Mouse (Mus musculus) intestine, embryonic 16.5 days (tissue): Measurements from ENCODE around the gene Pdcd6ip. TPM values are rescaled to one million over a fixed set of nuclear protein-coding genes. Genes with fewer than 3 reads are reported as not detected.
"Not testable (repeated sequence)": the region's sequence is repeated elsewhere in the genome, so short reads cannot be mapped to it uniquely, and the experiment has no call there.

Experiments used
- ATAC-seq: fragments of 200-750 bp; cut with Nextera tagmentation; 2 replicates; pipeline ENCODE4 v1.8.0; 2017; ENCODE audit warnings: moderate TSS enrichment, moderate library complexity
- H3K27ac ChIP-seq: fragments of 300-500 bp; sonication (generic); 2 replicates; pipeline ENCODE4 v1.5.1; 2014; ENCODE audit warnings: mild to moderate bottlenecking, low read length
- H3K27me3 ChIP-seq: fragments of 300-500 bp; sonication (generic); replicated peaks from 2 replicates; pipeline ENCODE4 v1.6.1; 2014; ENCODE audit warnings: low read length, control low read depth, mixed read lengths; ENCODE audit not compliant: control insufficient read depth, insufficient read depth
- H3K36me3 ChIP-seq: fragments of 300-500 bp; sonication (generic); 2 replicates; pipeline ENCODE4 v1.6.1; 2014; ENCODE audit warnings: low read length, control low read depth; ENCODE audit not compliant: control insufficient read depth, insufficient read depth
- H3K4me1 ChIP-seq: fragments of 300-500 bp; sonication (generic); 2 replicates; pipeline ENCODE4 v1.6.1; 2014; ENCODE audit warnings: low read length, control low read depth, mixed read lengths; ENCODE audit not compliant: control insufficient read depth, insufficient read depth
- H3K4me2 ChIP-seq: fragments of 300-500 bp; sonication (generic); 2 replicates; pipeline ENCODE4 v1.6.1; 2014; ENCODE audit warnings: low read depth, low read length, control low read depth
- H3K4me3 ChIP-seq: fragments of 300-500 bp; sonication (generic); 2 replicates; pipeline ENCODE4 v1.5.1; 2014; ENCODE audit warnings: mild to moderate bottlenecking, low read length
- H3K9ac ChIP-seq: fragments of 300-500 bp; sonication (generic); 2 replicates; pipeline ENCODE4 v1.6.1; 2014; ENCODE audit warnings: low read depth, low read length
- H3K9me3 ChIP-seq: fragments of 300-500 bp; sonication (generic); 2 replicates; pipeline ENCODE4 v1.6.1; 2016; ENCODE audit warnings: low read length, control low read depth; ENCODE audit not compliant: control insufficient read depth
- WGBS: fragments of 180-500 bp; shearing (Covaris S2); extraction: QIAGEN DNeasy Blood & Tissue Kit; methylation state at CpG from one replicate; pipeline ENCODE4 v1.1.7; 2014; 5-methylcytosine and 5-hydroxymethylcytosine counted together
- polyA plus RNA-seq: library from polyadenylated mRNA; unstranded; fragments of >200 nt; fragmentation: Nextera tagmentation; extraction: Ambion mirVana; gene quantifications from 2 replicates; pipeline ENCODE4 v1.2.1, GENCODE M21; 2015

The Pdcd6ip gene
- polyA plus RNA-seq, 1 experiment from 2014 or later = 115 TPM

- Histone ChIP-seq H3K4me3 (no peak overlapping the region), H3K36me3 (peaks cover 14% of the 10 kb centered on the region), H3K9me3 (no peaks in the 10 kb centered on the region), H3K27ac (no peak overlapping the region), H3K4me1 (no peaks in the 10 kb centered on the region), H3K4me2 (no peak overlapping the region), H3K9ac (no peak overlapping the region), H3K27me3 (no peaks in the 10 kb centered on the region)
- 87% methylated on average over 4 of the region's 4 CpGs for WGBS
- ATAC-seq = no peak
These were observed 44.6 kb downstream of the Pdcd6ip start for GRCm38 (mm10) chr9:113663476-113663875.

GRCm38 (mm10) chr9:113657837-113658236 lies 50.2 kb downstream of the Pdcd6ip start:
- Histone ChIP-seq H3K9ac (no peak overlapping the region), H3K9me3 (no peaks in the 10 kb centered on the region), H3K27ac (no peak overlapping the region), H3K4me3 (no peak overlapping the region), H3K36me3 (peaks cover 11% of the 10 kb centered on the region), H3K27me3 (no peaks in the 10 kb centered on the region), H3K4me1 (no peaks in the 10 kb centered on the region), H3K4me2 (no peak overlapping the region)
- ATAC-seq = no peak
- 93% methylated on average over 1 of the region's 1 CpGs for WGBS

- Histone ChIP-seq H3K4me1 (no peaks in the 10 kb centered on the region), H3K27me3 (no peaks in the 10 kb centered on the region), H3K27ac (no peak overlapping the region), H3K36me3 (peaks cover 8% of the 10 kb centered on the region), H3K9ac (no peak overlapping the region), H3K4me2 (no peak overlapping the region), H3K4me3 (no peak overlapping the region), H3K9me3 (no peaks in the 10 kb centered on the region)
- WGBS = 68% methylated on average over 8 of the region's 8 CpGs
- 0 out of 2 replicates have a peak, but pooled peaks have one; percentile 44 for ATAC-seq
These were observed 54.5 kb downstream of the Pdcd6ip start for GRCm38 (mm10) chr9:113653571-113653970.

- Histone ChIP-seq H3K4me1 (no peaks in the 10 kb centered on the region), H3K27ac (no peak overlapping the region), H3K27me3 (no peaks in the 10 kb centered on the region), H3K4me2 (no peak overlapping the region), H3K9me3 (no peaks in the 10 kb centered on the region), H3K36me3 (peaks cover 5% of the 10 kb centered on the region), H3K4me3 (no peak overlapping the region), H3K9ac (no peak overlapping the region)
- WGBS = 90% methylated on average over 8 of the region's 8 CpGs
- ATAC-seq = no peak
These were observed 57.3 kb downstream of the Pdcd6ip start for GRCm38 (mm10) chr9:113650787-113651186.

- ATAC-seq = not testable (repeated sequence)
- WGBS = 77% methylated on average over 8 of the region's 8 CpGs
These were observed 58.8 kb downstream of the Pdcd6ip start for GRCm38 (mm10) chr9:113649211-113649610.

GRCm38 (mm10) chr9:113645837-113646169 lies 62.3 kb downstream of the Pdcd6ip start:
- Histone ChIP-seq H3K4me1 (no peaks in the 10 kb centered on the region), H3K27me3 (no peaks in the 10 kb centered on the region), H3K27ac (no peak overlapping the region), H3K4me2 (no peak overlapping the region), H3K4me3 (no peak overlapping the region), H3K9ac (no peak overlapping the region), H3K9me3 (no peaks in the 10 kb centered on the region), H3K36me3 (no peaks in the 10 kb centered on the region)
- whole genome bisulfite sequencing = 43% methylated on average over 5 of the region's 5 CpGs
- peak; percentile 28; the same call in 1 of the 2 replicates for ATAC-seq

More at GRCm38 (mm10) chr9:113649211-113649610, 58.8 kb downstream of the Pdcd6ip start:
- H3K36me3 ChIP-seq, H3K4me2 ChIP-seq, H3K27me3 ChIP-seq, H3K27ac ChIP-seq, H3K9me3 ChIP-seq, H3K9ac ChIP-seq, H3K4me3 ChIP-seq, H3K4me1 ChIP-seq: not testable (repeated sequence)

- no peaks in the 10 kb centered on the region for H3K36me3 ChIP-seq
- peak; percentile 46 for ATAC-seq
- no peak overlapping the region for H3K9ac ChIP-seq
- no peak overlapping the region for H3K27ac ChIP-seq
- no peaks in the 10 kb centered on the region for H3K27me3 ChIP-seq
- no peak overlapping the region for H3K4me2 ChIP-seq
- no peaks in the 10 kb centered on the region for H3K4me1 ChIP-seq
- no peak overlapping the region for H3K4me3 ChIP-seq
- H3K9me3 ChIP-seq = no peaks in the 10 kb centered on the region
- WGBS = 29% methylated on average over 9 of the region's 11 CpGs
These were observed 62.8 kb downstream of the Pdcd6ip start for GRCm38 (mm10) chr9:113645153-113645836.

- no peak overlapping the region for H3K4me3 ChIP-seq
- H3K36me3 ChIP-seq = no peaks in the 10 kb centered on the region
- no peaks in the 10 kb centered on the region for H3K4me1 ChIP-seq
- H3K4me2 ChIP-seq = no peak overlapping the region
- H3K9ac ChIP-seq = no peak overlapping the region
- 61% methylated on average over 5 of the region's 5 CpGs for whole genome bisulfite sequencing
- H3K9me3 ChIP-seq = no peaks in the 10 kb centered on the region
- no peak overlapping the region for H3K27ac ChIP-seq
- no peaks in the 10 kb centered on the region for H3K27me3 ChIP-seq
- ATAC-seq = no peak
These were observed 63.4 kb downstream of the Pdcd6ip start for GRCm38 (mm10) chr9:113644701-113645100.

GRCm38 (mm10) chr9:113644076-113644475 lies 64.0 kb downstream of the Pdcd6ip start:
- no peak overlapping the region for H3K4me3 ChIP-seq
- no peak overlapping the region for H3K9ac ChIP-seq
- H3K4me1 ChIP-seq = no peaks in the 10 kb centered on the region
- H3K9me3 ChIP-seq = no peaks in the 10 kb centered on the region
- H3K27ac ChIP-seq = no peak overlapping the region
- H3K36me3 ChIP-seq = no peaks in the 10 kb centered on the region
- no peak overlapping the region for H3K4me2 ChIP-seq
- no peak for ATAC-seq
- H3K27me3 ChIP-seq = no peaks in the 10 kb centered on the region
- 78% methylated on average over 3 of the region's 3 CpGs for WGBS

- Histone ChIP-seq H3K36me3 (no peaks in the 10 kb centered on the region), H3K9me3 (no peaks in the 10 kb centered on the region), H3K4me3 (no peak overlapping the region), H3K27ac (no peak overlapping the region), H3K4me2 (no peak overlapping the region), H3K27me3 (no peaks in the 10 kb centered on the region), H3K4me1 (no peaks in the 10 kb centered on the region), H3K9ac (no peak overlapping the region)
- ATAC-seq = no peak
- 76% methylated on average over 15 of the region's 15 CpGs for WGBS
These were observed 64.4 kb downstream of the Pdcd6ip start for GRCm38 (mm10) chr9:113643669-113644068.
